Mouse (Mus musculus): ENCODE measurements around the gene Exoc4. TPM values are rescaled to one million over a fixed set of nuclear protein-coding genes. Genes with fewer than 3 reads are reported as not detected.

Gene Exoc4
- polyA plus RNA-seq, 1 experiment from 2014 or later, result 5.0 TPM

GRCm38 (mm10) chr6:33755976-33756375 is 507.1 kb downstream of the Exoc4 start:
- H3K9me3 ChIP-seq (ENCODE audit: low read length), result no peaks in the 10 kb centered on the region
- WGBS (ENCODE audit: insufficient replicate concordance), result 54% methylated on average over 5 of the region's 5 CpGs
- no peak for ATAC-seq
- TF ChIP-seq CTCF (IDR thresholded peaks at IDR 0.05; ENCODE audit: low read depth) (no peak), EP300 (IDR thresholded peaks at IDR 0.05; ENCODE audit: low read depth) (no peak)
- no peak overlapping the region for H3K9ac ChIP-seq (replicated peaks)
- no peak overlapping the region for H3K4me2 ChIP-seq (ENCODE audit: low read depth, low read length)
- no peak overlapping the region for H3K27ac ChIP-seq (ENCODE audit: low read depth)
- H3K4me3 ChIP-seq (ENCODE audit: low read depth, low read length), result no peak overlapping the region
- H3K36me3 ChIP-seq (replicated peaks; ENCODE audit: insufficient read depth, low read length), result no peaks in the 10 kb centered on the region
- H3K27me3 ChIP-seq (ENCODE audit: insufficient read depth, low read length), result no peaks in the 10 kb centered on the region
- no peak for DNase-seq
- H3K4me1 ChIP-seq (ENCODE audit: insufficient read depth), result no peaks in the 10 kb centered on the region

GRCm38 (mm10) chr6:33761557-33761956 is 512.7 kb downstream of the Exoc4 start:
- DNase-seq (no peak), ATAC-seq (no peak)
- Histone ChIP-seq H3K4me1 (ENCODE audit: insufficient read depth) (no peaks in the 10 kb centered on the region), H3K4me3 (ENCODE audit: low read depth, low read length) (no peak overlapping the region), H3K9me3 (ENCODE audit: low read length) (no peaks in the 10 kb centered on the region), H3K27me3 (ENCODE audit: insufficient read depth, low read length) (no peaks in the 10 kb centered on the region), H3K36me3 (replicated peaks; ENCODE audit: insufficient read depth, low read length) (no peaks in the 10 kb centered on the region), H3K9ac (replicated peaks) (no peak overlapping the region), H3K4me2 (ENCODE audit: low read depth, low read length) (no peak overlapping the region), H3K27ac (ENCODE audit: low read depth) (no peak overlapping the region)
- TF ChIP-seq CTCF (IDR thresholded peaks at IDR 0.05; ENCODE audit: low read depth), result no peak
- no peak for TF ChIP-seq EP300 (IDR thresholded peaks at IDR 0.05; ENCODE audit: low read depth)

- Histone ChIP-seq H3K27ac (ENCODE audit: low read depth) (no peak overlapping the region), H3K36me3 (replicated peaks; ENCODE audit: insufficient read depth, low read length) (no peaks in the 10 kb centered on the region), H3K4me1 (ENCODE audit: insufficient read depth) (no peaks in the 10 kb centered on the region), H3K9me3 (ENCODE audit: low read length) (no peaks in the 10 kb centered on the region), H3K27me3 (ENCODE audit: insufficient read depth, low read length) (no peaks in the 10 kb centered on the region), H3K4me2 (ENCODE audit: low read depth, low read length) (no peak overlapping the region), H3K4me3 (ENCODE audit: low read depth, low read length) (no peak overlapping the region), H3K9ac (replicated peaks) (no peak overlapping the region)
- WGBS (ENCODE audit: insufficient replicate concordance), result 84% methylated on average over 4 of the region's 4 CpGs
- ATAC-seq (no peak), DNase-seq (no peak)
- TF ChIP-seq EP300 (IDR thresholded peaks at IDR 0.05; ENCODE audit: low read depth), result no peak
- no peak for TF ChIP-seq CTCF (IDR thresholded peaks at IDR 0.05; ENCODE audit: low read depth)
Measured at GRCm38 (mm10) chr6:33763245-33763644, 514.4 kb downstream of the Exoc4 start.

GRCm38 (mm10) chr6:33763970-33764369 is 515.1 kb downstream of the Exoc4 start:
- Histone ChIP-seq H3K4me3 (ENCODE audit: low read depth, low read length) (no peak overlapping the region), H3K9ac (replicated peaks) (no peak overlapping the region), H3K4me2 (ENCODE audit: low read depth, low read length) (no peak overlapping the region), H3K4me1 (ENCODE audit: insufficient read depth) (no peaks in the 10 kb centered on the region), H3K27me3 (ENCODE audit: insufficient read depth, low read length) (no peaks in the 10 kb centered on the region), H3K27ac (ENCODE audit: low read depth) (no peak overlapping the region), H3K9me3 (ENCODE audit: low read length) (no peaks in the 10 kb centered on the region), H3K36me3 (replicated peaks; ENCODE audit: insufficient read depth, low read length) (no peaks in the 10 kb centered on the region)
- DNase-seq, result no peak
- WGBS (ENCODE audit: insufficient replicate concordance), result 85% methylated on average over 3 of the region's 3 CpGs
- TF ChIP-seq CTCF (IDR thresholded peaks at IDR 0.05; ENCODE audit: low read depth) (no peak), EP300 (IDR thresholded peaks at IDR 0.05; ENCODE audit: low read depth) (no peak)
- no peak for ATAC-seq

- no peaks in the 10 kb centered on the region for H3K9me3 ChIP-seq (ENCODE audit: low read length)
- DNase-seq (no peak), ATAC-seq (no peak)
- no peaks in the 10 kb centered on the region for H3K27me3 ChIP-seq (ENCODE audit: insufficient read depth, low read length)
- H3K36me3 ChIP-seq (replicated peaks; ENCODE audit: insufficient read depth, low read length), result no peaks in the 10 kb centered on the region
- TF ChIP-seq CTCF (IDR thresholded peaks at IDR 0.05; ENCODE audit: low read depth) (no peak), EP300 (IDR thresholded peaks at IDR 0.05; ENCODE audit: low read depth) (no peak)
- 67% methylated on average over 3 of the region's 3 CpGs for WGBS (ENCODE audit: insufficient replicate concordance)
- H3K4me2 ChIP-seq (ENCODE audit: low read depth, low read length), result no peak overlapping the region
- no peak overlapping the region for H3K9ac ChIP-seq (replicated peaks)
- H3K27ac ChIP-seq (ENCODE audit: low read depth), result no peak overlapping the region
- H3K4me3 ChIP-seq (ENCODE audit: low read depth, low read length), result no peak overlapping the region
- H3K4me1 ChIP-seq (ENCODE audit: insufficient read depth), result no peaks in the 10 kb centered on the region
Measured at GRCm38 (mm10) chr6:33769251-33769650, 520.4 kb downstream of the Exoc4 start.

GRCm38 (mm10) chr6:33770021-33770420 is 521.1 kb downstream of the Exoc4 start:
- Histone ChIP-seq H3K27me3 (ENCODE audit: insufficient read depth, low read length) (no peaks in the 10 kb centered on the region), H3K4me3 (ENCODE audit: low read depth, low read length) (no peak overlapping the region), H3K36me3 (replicated peaks; ENCODE audit: insufficient read depth, low read length) (no peaks in the 10 kb centered on the region), H3K4me1 (ENCODE audit: insufficient read depth) (no peaks in the 10 kb centered on the region), H3K27ac (ENCODE audit: low read depth) (no peak overlapping the region), H3K9me3 (ENCODE audit: low read length) (no peaks in the 10 kb centered on the region), H3K4me2 (ENCODE audit: low read depth, low read length) (no peak overlapping the region), H3K9ac (replicated peaks) (no peak overlapping the region)
- TF ChIP-seq EP300 (IDR thresholded peaks at IDR 0.05; ENCODE audit: low read depth) (no peak), CTCF (IDR thresholded peaks at IDR 0.05; ENCODE audit: low read depth) (no peak)
- ATAC-seq (no peak), DNase-seq (no peak)
- WGBS (ENCODE audit: insufficient replicate concordance), result 63% methylated on average over 2 of the region's 2 CpGs
